Mouse (Mus musculus) spleen, adult 18-20 months (tissue): ENCODE measurements around the gene Gatad2a.

Experiments
- DNase-seq, 2 experiments: peaks; one replicate each; pipeline ENCODE4 v3.0.0; 2022; ENCODE audit warnings: mixed read lengths in 2 of 2

Gatad2a gene

DNA sequence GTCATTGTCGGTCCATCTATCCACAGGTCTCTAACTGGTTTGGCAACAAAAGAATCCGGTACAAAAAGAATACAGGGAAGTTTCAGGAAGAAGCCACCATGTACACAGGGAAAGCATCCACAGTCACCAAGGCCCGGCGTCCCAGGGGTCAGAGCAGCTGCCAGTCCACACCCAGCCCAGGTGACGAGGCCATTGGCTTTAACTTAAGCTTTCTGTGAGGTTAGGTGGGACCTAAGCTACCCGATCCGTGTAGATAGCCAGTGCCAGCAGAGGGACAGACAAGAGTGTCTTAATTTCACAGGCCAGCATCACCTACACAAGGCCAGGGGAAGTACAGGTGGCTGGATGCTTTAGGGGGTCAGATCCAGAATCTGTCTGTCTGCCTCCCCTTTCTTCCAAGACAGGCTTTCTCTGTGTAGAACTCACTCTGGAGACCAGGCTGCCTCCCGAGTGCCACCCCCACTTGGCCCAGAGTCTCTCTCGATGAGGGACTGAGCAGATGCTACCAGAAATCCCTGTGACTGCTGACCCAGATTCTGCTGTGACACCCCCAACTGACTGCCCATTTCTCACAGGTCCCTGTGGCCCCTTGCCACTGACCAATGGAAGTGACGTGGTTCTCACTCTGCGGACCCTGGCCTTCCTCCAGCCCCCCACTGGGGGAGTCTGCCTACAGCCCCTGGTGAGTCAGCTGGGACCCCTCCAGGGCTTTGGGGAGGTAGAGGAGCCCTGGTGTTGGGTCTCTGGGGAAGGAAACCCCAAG is 126.0 kb downstream of the Gatad2a start:
- DNase-seq = no peak

- no peak for DNase-seq
These were observed 128.4 kb downstream of the Gatad2a start for GRCm38 (mm10) chr8:69867696-69868326.

GRCm38 (mm10) chr8:69864180-69864579 is 132.0 kb downstream of the Gatad2a start:
- no peak for DNase-seq

GRCm38 (mm10) chr8:69863387-69864020 is 132.7 kb downstream of the Gatad2a start:
- DNase-seq = no peak

DNA sequence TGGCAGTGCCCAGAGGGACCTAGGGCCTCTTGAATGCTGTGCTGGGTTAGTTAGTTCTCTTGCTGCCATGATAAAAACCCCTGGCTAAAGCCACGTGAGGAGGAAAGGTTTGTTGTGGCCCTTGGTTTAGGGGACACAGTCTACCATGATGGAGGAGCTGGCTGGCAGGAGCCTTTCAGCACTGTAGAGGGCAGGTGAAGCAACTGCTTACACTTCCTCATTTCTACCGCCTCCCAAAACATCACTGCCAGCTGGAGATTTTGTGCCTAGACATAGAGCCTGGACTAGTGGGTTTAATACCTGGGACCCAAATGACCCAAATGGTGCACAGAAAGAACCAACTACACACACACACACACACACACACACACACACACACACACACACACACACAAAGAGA is 134.9 kb downstream of the Gatad2a start:
- DNase-seq = no peak

GRCm38 (mm10) chr8:69860807-69861206 is 135.4 kb downstream of the Gatad2a start:
- no peak for DNase-seq
